Mouse (Mus musculus): ENCODE measurements around the gene Mlec.

The Mlec gene

GRCm38 (mm10) chr5:115158040-115158983 lies at the start of gene Mlec:
Gene Mlec (minus strand): TSS chr5:115158179.
- in situ Hi-C loops (cut with MboI; ENCODE audit: unreplicated experiment in 2 of 2) = no loop called here

GRCm38 (mm10) chr5:115207244-115207643 lies 49.3 kb upstream of the Mlec start:
- in situ Hi-C loops (cut with MboI; ENCODE audit: unreplicated experiment in 2 of 2) = no loop called here

- in situ Hi-C loops (cut with MboI; ENCODE audit: unreplicated experiment in 2 of 2) = no loop called here
Observed at GRCm38 (mm10) chr5:115204562-115205311, 46.8 kb upstream of the Mlec start.

- in situ Hi-C loops (cut with MboI; ENCODE audit: unreplicated experiment in 2 of 2) = no loop called here
Observed at GRCm38 (mm10) chr5:115203735-115204561, 46.0 kb upstream of the Mlec start.

- in situ Hi-C loops (cut with MboI; ENCODE audit: unreplicated experiment in 2 of 2) = no loop called here
Observed at GRCm38 (mm10) chr5:115194626-115195221, 36.7 kb upstream of the Mlec start.

- in situ Hi-C loops (cut with MboI; ENCODE audit: unreplicated experiment in 2 of 2) = no loop called here
Observed at GRCm38 (mm10) chr5:115193669-115194625, 36.0 kb upstream of the Mlec start, which contains the start of gene Cabp1. Gene Cabp1 (minus strand): TSS chr5:115194381.

- in situ Hi-C loops (cut with MboI; ENCODE audit: unreplicated experiment in 2 of 2) = no loop called here
Observed at GRCm38 (mm10) chr5:115193226-115193625, 35.2 kb upstream of the Mlec start.

GRCm38 (mm10) chr5:115192828-115193195 lies 34.8 kb upstream of the Mlec start:
- in situ Hi-C loops (cut with MboI; ENCODE audit: unreplicated experiment in 2 of 2) = no loop called here

- in situ Hi-C loops (cut with MboI; ENCODE audit: unreplicated experiment in 2 of 2) = no loop called here
Observed at GRCm38 (mm10) chr5:115191880-115192827, 34.2 kb upstream of the Mlec start.

GRCm38 (mm10) chr5:115190081-115190480 lies 32.1 kb upstream of the Mlec start:
- in situ Hi-C loops (cut with MboI; ENCODE audit: unreplicated experiment in 2 of 2) = no loop called here

GRCm38 (mm10) chr5:115188824-115189223 lies 30.8 kb upstream of the Mlec start:
- in situ Hi-C loops (cut with MboI; ENCODE audit: unreplicated experiment in 2 of 2) = loop anchor here in 1 of 2 experiments (5.0 to 10.0 kb wide), 2 partner anchors 48 to 156 kb away; partner anchors contain the start of genes Cox6a1, Gatc, Pop5 and Triap1

- in situ Hi-C loops (cut with MboI; ENCODE audit: unreplicated experiment in 2 of 2) = loop anchor here in 1 of 2 experiments (5.0 to 10.0 kb wide), 2 partner anchors 50 to 157 kb away; partner anchors contain the start of genes Cox6a1, Gatc, Pop5 and Triap1
Observed at GRCm38 (mm10) chr5:115187188-115188131, 29.5 kb upstream of the Mlec start.

- in situ Hi-C loops (cut with MboI; ENCODE audit: unreplicated experiment in 2 of 2) = loop anchor here in 1 of 2 experiments (5.0 to 10.0 kb wide), 2 partner anchors 51 to 158 kb away; partner anchors contain the start of genes Cox6a1, Gatc, Pop5 and Triap1
Observed at GRCm38 (mm10) chr5:115186371-115187073, 28.5 kb upstream of the Mlec start.

- in situ Hi-C loops (cut with MboI; ENCODE audit: unreplicated experiment in 2 of 2) = loop anchor here in 1 of 2 experiments (5.0 to 10.0 kb wide), 2 partner anchors 53 to 160 kb away; partner anchors contain the start of genes Cox6a1, Gatc, Pop5 and Triap1
Observed at GRCm38 (mm10) chr5:115184726-115185125, 26.7 kb upstream of the Mlec start.

- in situ Hi-C loops (cut with MboI; ENCODE audit: unreplicated experiment in 2 of 2) = loop anchor here in 1 of 2 experiments (10.0 kb wide), 1 partner anchor 161 kb away; the partner anchor contains the start of genes Cox6a1, Gatc and Triap1
Observed at GRCm38 (mm10) chr5:115183482-115183881, 25.5 kb upstream of the Mlec start.

All from v-Abl transformed pro-B cells (cell line).